Mouse (Mus musculus) T-helper 1 cell (primary cell): ENCODE results near the gene Cln6.

Experiments
- in situ Hi-C: fragments of 300-600 bp; cut with MboI, MseI; formaldehyde crosslinking; loops from one replicate; pipeline ENCODE4 v1.15.1; 2025; ENCODE audit warnings: high pct_unique_total_duplicates

The Cln6 gene

DNA sequence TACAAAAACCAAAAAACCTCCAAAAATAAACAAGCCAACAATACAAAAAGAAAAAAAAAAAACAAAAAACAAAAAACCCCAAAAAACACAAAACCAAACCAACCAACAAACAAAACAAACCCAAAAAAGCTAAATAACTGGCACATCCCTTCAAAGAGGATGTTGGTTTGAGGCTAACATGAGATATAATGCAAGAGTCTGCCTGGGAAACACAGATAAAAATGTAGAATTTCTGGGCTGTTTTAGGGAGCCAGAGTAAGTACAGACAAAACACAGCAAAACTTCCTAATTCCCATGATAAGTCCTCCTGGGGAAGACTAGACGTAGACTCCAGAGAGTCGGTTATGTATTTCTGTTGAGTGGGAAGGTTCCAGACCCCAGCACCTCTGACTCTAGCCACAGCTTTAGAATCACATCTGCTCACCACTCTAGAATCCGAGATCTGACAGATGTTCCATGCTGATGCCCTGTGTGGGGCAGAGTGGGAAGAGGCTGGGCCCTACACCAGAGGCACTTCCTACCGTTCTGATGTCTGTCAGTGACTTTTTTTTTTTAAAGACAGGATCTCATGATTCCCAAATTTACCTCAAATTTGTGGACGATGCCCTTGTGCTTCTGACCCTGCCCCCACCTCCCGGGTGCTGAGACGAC, 38.5 kb downstream of the Cln6 start:
- in situ Hi-C loops = no loop called here

DNA sequence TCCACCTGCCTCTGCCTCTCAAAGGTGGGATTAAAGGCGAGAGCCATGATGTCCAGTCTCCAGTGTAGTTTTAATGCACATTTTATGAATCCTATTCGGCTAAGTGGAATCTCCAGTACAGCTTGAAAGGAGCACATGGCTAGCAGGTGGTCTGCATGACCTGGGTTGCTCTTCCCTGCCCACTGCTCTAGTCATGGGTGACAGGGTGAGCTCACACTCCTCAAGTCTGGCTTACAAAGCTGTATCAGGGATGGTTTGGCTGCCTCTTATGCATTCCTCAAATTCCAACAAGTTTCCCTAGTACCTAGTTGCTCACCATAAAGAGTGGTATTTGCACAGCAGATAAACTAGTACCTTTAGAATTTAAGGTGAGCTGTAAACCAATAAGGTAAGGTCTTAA, 39.2 kb downstream of the Cln6 start:
- in situ Hi-C loops = no loop called here

DNA sequence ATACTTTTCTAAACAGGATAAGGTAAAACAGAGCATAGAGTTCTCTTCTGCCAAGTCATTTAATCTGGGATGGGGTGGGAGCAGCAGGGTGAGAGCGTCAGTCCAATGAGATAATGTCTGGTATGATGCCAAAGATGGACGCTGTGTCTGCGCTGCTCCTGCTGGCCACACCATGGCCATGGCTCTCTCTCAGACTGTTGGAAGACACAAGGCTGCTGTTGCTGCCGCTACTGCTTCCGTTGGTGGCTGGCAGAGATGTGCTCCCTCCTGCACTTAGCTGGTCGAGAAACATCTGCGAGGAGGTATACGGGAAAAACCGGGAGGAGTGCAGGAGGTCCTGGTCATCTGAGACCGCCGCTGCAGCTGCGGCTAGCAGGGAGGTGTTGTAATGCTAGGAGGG, 43.3 kb downstream of the Cln6 start:
- in situ Hi-C loops = no loop called here

DNA sequence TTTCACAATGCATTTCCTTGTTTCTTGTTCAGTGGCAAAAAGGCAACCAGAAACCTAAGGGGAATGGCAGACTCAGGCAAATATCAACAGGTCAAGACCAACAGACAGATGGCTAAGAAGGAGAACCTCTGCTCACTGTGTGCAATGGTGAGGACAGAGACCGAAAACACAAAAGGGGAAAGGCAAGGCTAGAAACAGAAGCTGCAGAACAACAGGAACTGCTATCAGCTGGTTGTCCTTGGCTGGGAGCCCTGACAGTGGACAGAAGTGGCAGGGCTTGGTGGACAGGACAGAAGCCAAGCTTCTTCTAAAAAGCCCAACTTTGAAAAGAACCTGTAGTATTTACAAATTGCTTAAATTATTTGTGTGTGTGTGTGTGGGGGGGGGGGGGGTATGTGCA, 55.9 kb downstream of the Cln6 start:
- in situ Hi-C loops = no loop called here
